Mouse (Mus musculus): ENCODE measurements at regions not wholly inside any gene's neighbourhood (a gene's known extent, or its start where the extent isn't known, plus 50 kb on each side); places are given as distances from the start of the nearest gene placed in this dataset.

DNA sequence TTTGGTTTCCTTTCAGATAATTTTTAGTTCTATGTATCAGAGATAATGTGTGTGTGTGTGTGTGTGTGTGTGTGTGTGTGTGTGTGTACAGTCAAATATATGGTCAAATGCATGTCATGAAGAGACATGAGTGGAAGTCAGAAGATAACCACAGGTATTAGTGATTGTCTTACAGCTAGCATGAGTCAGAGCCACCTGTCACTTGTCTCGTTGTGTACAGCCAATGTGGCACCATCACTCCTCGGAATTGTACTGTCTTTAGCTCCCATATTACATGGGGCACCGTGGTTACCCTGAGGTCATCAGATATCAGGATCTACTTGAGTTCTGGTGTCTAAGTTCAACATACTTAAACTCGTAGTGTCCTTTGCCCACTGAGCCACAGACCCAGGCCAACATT lies 816.0 kb upstream of the Ctnnd2 start:
- no peaks in the 10 kb centered on the region for H3K27me3 ChIP-seq (replicated peaks; ENCODE audit: control insufficient read depth, insufficient read depth, low read length)
- ATAC-seq = no peak
- no peaks in the 10 kb centered on the region for H3K36me3 ChIP-seq (ENCODE audit: control insufficient read depth, insufficient read depth, low read length)
- no peak overlapping the region for H3K4me3 ChIP-seq (ENCODE audit: low read depth, low read length)
- WGBS = 88% methylated on average over 4 of the region's 4 CpGs
- no peak overlapping the region for H3K27ac ChIP-seq (ENCODE audit: low read depth, low read length)
- no peaks in the 10 kb centered on the region for H3K4me1 ChIP-seq (ENCODE audit: control insufficient read depth, insufficient read depth, low read length)
- H3K9ac ChIP-seq (ENCODE audit: low read length) = no peak overlapping the region
- no peak overlapping the region for H3K4me2 ChIP-seq (ENCODE audit: low read length)
- no peak for DNase-seq (ENCODE audit: low spot score)
- H3K9me3 ChIP-seq (replicated peaks; ENCODE audit: control insufficient read depth, low read length) = no peaks in the 10 kb centered on the region

DNA sequence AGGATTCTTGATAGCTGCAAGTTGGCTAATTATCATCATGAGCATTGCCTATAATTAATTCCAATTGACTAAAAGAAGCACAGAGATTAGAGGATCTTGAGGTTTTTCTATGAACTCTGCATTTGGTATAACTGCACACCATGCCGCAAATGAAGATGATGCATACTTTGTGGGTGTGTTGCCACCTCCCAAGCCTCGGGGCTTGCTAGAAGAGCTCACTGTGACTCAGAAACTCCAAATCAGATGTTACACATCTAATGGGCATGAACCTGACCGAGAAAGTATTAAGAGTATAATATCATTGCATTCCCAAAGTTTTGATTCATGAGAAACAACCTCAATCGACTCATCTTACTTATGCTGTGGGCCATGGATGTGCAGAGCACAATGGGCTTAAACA lies 772.5 kb upstream of the Ctnnd2 start:
- DNase-seq (ENCODE audit: low spot score) = no peak
- no peaks in the 10 kb centered on the region for H3K27me3 ChIP-seq (replicated peaks; ENCODE audit: control insufficient read depth, insufficient read depth, low read length)
- ATAC-seq = no peak
- H3K4me1 ChIP-seq (ENCODE audit: control insufficient read depth, insufficient read depth, low read length) = no peaks in the 10 kb centered on the region
- H3K4me3 ChIP-seq (ENCODE audit: low read depth, low read length) = no peak overlapping the region
- no peaks in the 10 kb centered on the region for H3K9me3 ChIP-seq (replicated peaks; ENCODE audit: control insufficient read depth, low read length)
- H3K36me3 ChIP-seq (ENCODE audit: control insufficient read depth, insufficient read depth, low read length) = no peaks in the 10 kb centered on the region
- H3K4me2 ChIP-seq (ENCODE audit: low read length) = no peak overlapping the region
- H3K27ac ChIP-seq (ENCODE audit: low read depth, low read length) = no peak overlapping the region
- 89% methylated on average over 4 of the region's 4 CpGs for WGBS
- H3K9ac ChIP-seq (ENCODE audit: low read length) = no peak overlapping the region

DNA sequence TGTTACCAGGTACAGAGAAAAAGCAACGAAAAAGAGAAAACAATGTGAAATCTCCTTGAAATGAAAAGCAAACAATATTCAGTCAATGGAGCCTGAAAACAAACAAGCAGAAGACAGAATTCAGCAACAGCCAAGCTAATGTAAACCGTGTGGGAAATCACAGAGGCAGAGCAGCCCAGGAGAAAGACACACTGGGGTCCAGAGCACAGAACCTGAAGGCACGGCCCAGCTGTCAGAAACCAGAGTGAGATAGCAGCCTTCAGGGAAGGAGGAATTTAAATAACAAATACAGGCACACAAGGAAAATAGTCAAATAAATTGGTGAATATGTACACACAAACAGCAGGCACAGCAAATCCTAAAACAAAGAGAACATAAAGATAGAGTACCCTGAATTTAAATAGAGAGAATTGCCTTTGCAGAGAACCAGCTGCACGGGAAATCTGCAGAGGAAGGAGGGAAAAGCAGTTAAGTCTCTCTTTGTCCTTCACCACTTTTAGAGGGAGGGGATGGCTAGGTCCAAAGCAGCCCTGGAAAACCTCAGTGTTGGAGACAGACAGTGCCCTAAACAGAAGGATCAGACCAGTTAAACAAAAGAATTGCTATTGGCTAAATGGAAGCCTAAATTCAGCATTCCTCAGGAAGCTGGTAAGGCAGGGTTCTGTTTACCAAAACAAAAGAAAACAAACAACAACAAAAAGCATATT lies 739.2 kb upstream of the Ctnnd2 start:
- Histone ChIP-seq H3K27ac (ENCODE audit: low read depth, low read length) (peak overlapping the region; percentile 39; the same call in 1 of the 2 replicates), H3K9me3 (replicated peaks; ENCODE audit: control insufficient read depth, low read length) (no peaks in the 10 kb centered on the region), H3K4me1 (ENCODE audit: control insufficient read depth, insufficient read depth, low read length) (no peaks in the 10 kb centered on the region; the same call in 1 of the 2 replicates), H3K27me3 (replicated peaks; ENCODE audit: control insufficient read depth, insufficient read depth, low read length) (no peaks in the 10 kb centered on the region), H3K9ac (ENCODE audit: low read length) (no peak overlapping the region), H3K4me3 (ENCODE audit: low read depth, low read length) (no peak overlapping the region), H3K4me2 (ENCODE audit: low read length) (no peak overlapping the region), H3K36me3 (ENCODE audit: control insufficient read depth, insufficient read depth, low read length) (no peaks in the 10 kb centered on the region)
- 17% methylated on average over 4 of the region's 4 CpGs for WGBS
- peak; percentile 38 for DNase-seq (ENCODE audit: low spot score)
- ATAC-seq = peak; percentile 57

DNA sequence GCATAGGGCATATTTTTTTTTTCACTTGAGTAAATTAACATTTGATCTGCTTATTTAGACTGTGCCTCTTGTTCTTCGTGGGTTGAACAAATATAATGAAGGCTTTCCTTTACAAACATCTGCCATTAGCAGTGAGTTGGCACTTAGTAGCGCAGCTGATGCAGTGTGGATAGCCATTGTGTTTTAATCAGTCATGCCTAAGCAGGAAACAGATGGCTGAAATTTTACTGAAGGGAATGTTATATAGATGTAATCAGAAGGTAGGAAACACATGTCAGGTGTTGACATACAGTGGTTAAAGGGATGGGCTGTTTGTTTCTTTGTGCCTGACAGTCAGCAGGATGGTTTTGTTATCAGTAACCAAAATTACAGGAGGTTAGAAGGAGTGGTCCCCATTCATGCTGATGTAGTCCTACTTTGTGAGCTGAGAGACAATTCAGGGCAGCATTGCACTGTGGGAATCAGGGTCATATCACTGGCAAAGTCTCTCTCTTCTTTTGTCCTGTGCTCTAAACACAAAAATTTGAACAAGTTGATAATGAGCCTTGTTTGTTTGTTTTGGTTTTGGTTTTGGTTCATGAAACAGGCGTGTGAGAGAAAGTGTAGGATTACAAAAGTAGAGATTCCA lies 734.6 kb upstream of the Ctnnd2 start:
- no peak overlapping the region for H3K27ac ChIP-seq (ENCODE audit: low read depth, low read length)
- peak; percentile 79 for DNase-seq (ENCODE audit: low spot score)

DNA sequence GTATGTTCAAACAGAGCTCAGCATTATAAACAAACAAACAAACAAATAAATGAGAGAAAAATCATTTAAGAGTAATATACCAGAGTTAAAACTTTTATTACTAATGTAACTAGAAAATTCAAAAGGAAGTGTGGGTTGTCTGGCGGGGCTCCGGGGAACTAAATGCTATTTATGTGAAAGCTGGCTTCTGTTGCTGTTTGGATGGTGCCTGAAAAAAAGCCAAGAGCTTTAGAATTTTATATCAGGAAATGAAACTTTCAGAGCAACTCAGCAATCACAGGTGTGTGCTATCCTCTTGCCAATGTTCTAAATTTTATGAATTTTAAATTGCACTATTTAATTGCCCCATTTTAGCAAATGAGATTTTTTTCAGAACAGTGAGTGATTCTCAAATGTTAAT lies 724.5 kb upstream of the Ctnnd2 start:
- no peak overlapping the region for H3K4me3 ChIP-seq (ENCODE audit: low read depth, low read length)
- WGBS = 83% methylated on average over 2 of the region's 2 CpGs
- DNase-seq (ENCODE audit: low spot score) (no peak), ATAC-seq (no peak)
- H3K9me3 ChIP-seq (replicated peaks; ENCODE audit: control insufficient read depth, low read length) = no peaks in the 10 kb centered on the region
- H3K9ac ChIP-seq (ENCODE audit: low read length) = no peak overlapping the region
- H3K4me1 ChIP-seq (ENCODE audit: control insufficient read depth, insufficient read depth, low read length) = no peaks in the 10 kb centered on the region
- H3K4me2 ChIP-seq (ENCODE audit: low read length) = no peak overlapping the region
- no peaks in the 10 kb centered on the region for H3K27me3 ChIP-seq (replicated peaks; ENCODE audit: control insufficient read depth, insufficient read depth, low read length)
- no peak overlapping the region for H3K27ac ChIP-seq (ENCODE audit: low read depth, low read length)
- H3K36me3 ChIP-seq (ENCODE audit: control insufficient read depth, insufficient read depth, low read length) = no peaks in the 10 kb centered on the region

More for the DNA sequence above, 734.6 kb upstream of the Ctnnd2 start:
- ATAC-seq = peak; percentile 86
- no peaks in the 10 kb centered on the region for H3K9me3 ChIP-seq (replicated peaks; ENCODE audit: control insufficient read depth, low read length)
- no peak overlapping the region for H3K4me3 ChIP-seq (ENCODE audit: low read depth, low read length)
- H3K27me3 ChIP-seq (replicated peaks; ENCODE audit: control insufficient read depth, insufficient read depth, low read length) = no peaks in the 10 kb centered on the region
- no peaks in the 10 kb centered on the region for H3K36me3 ChIP-seq (ENCODE audit: control insufficient read depth, insufficient read depth, low read length)
- 33% methylated on average over 3 of the region's 3 CpGs for WGBS
- no peak overlapping the region for H3K9ac ChIP-seq (ENCODE audit: low read length)
- no peak overlapping the region for H3K4me2 ChIP-seq (ENCODE audit: low read length)
- no peaks in the 10 kb centered on the region; the same call in 1 of the 2 replicates for H3K4me1 ChIP-seq (ENCODE audit: control insufficient read depth, insufficient read depth, low read length)

DNA sequence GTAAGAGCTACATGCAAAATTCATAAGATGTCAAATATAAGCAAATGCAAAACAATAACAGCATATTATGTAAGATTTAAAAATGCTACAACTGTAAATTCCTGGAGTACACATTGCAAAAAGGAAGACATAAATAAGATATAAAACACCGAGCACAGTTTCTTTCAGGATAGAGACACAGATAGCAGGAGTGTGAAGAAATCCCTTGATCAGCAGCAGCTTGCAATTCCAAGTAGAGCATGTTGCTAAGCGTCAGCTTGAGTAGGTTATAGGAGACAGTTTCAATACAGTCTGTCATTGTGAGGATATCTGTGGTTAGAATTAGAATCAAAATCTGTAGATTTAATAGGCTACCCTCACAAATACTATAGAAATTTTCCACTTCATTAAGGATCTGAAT lies 687.3 kb upstream of the Ctnnd2 start:
- no peaks in the 10 kb centered on the region for H3K36me3 ChIP-seq (ENCODE audit: control insufficient read depth, insufficient read depth, low read length)
- no peak overlapping the region for H3K9ac ChIP-seq (ENCODE audit: low read length)
- 71% methylated on average over 2 of the region's 2 CpGs for WGBS
- no peaks in the 10 kb centered on the region for H3K9me3 ChIP-seq (replicated peaks; ENCODE audit: control insufficient read depth, low read length)
- no peak for DNase-seq (ENCODE audit: low spot score)
- H3K4me3 ChIP-seq (ENCODE audit: low read depth, low read length) = no peak overlapping the region
- no peak overlapping the region for H3K4me2 ChIP-seq (ENCODE audit: low read length)
- ATAC-seq = no peak
- H3K27me3 ChIP-seq (replicated peaks; ENCODE audit: control insufficient read depth, insufficient read depth, low read length) = no peaks in the 10 kb centered on the region
- no peak overlapping the region for H3K27ac ChIP-seq (ENCODE audit: low read depth, low read length)
- no peaks in the 10 kb centered on the region for H3K4me1 ChIP-seq (ENCODE audit: control insufficient read depth, insufficient read depth, low read length)

DNA sequence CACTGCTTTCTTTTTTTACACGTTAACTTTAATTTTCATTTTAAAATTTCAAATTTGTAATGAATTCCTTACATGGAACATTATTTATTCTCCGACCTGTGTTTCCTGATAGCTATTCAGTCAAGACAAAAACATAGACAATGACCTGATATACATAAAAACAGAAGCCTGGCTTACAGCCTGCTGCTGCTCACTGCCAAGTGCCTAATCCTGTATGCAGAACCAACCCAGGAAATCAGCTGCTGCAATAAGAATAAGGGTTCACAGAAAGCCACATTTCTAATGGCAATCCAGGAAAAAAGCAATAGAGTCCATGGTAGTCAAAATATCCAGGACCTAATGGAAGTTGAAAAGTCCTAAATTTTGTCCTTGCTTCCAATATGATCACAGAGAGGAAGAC lies 642.4 kb upstream of the Ctnnd2 start:
- H3K36me3 ChIP-seq (ENCODE audit: control insufficient read depth, insufficient read depth, low read length) = no peaks in the 10 kb centered on the region
- no peak overlapping the region for H3K27ac ChIP-seq (ENCODE audit: low read depth, low read length)
- 0 out of 2 replicates have a peak, but pooled peaks cover 3% of the 10 kb centered on the region for H3K4me1 ChIP-seq (ENCODE audit: control insufficient read depth, insufficient read depth, low read length)
- DNase-seq (ENCODE audit: low spot score) (peak; percentile 63), ATAC-seq (no peak)
- 25% methylated on average over 2 of the region's 2 CpGs for WGBS
- H3K9me3 ChIP-seq (replicated peaks; ENCODE audit: control insufficient read depth, low read length) = no peaks in the 10 kb centered on the region
- no peak overlapping the region for H3K9ac ChIP-seq (ENCODE audit: low read length)
- H3K4me2 ChIP-seq (ENCODE audit: low read length) = no peak overlapping the region
- H3K4me3 ChIP-seq (ENCODE audit: low read depth, low read length) = no peak overlapping the region
- H3K27me3 ChIP-seq (replicated peaks; ENCODE audit: control insufficient read depth, insufficient read depth, low read length) = no peaks in the 10 kb centered on the region

DNA sequence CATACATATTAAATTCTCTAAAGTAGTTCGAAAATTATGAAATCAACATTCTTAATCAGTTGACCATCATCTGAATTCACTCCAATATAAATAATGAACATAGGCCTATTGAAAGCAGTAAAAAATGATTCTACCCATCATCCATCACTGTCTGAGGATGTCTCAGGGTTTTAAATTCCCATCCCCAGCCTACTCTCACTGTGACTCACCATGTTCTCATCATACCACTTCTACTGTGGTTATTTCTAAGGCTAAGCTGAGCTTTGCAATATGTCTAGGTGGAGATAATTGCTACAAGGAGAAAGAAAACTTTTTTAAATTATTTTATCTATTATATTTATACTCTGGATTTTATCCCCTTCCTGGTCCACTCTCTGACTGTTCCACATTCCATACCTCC lies 604.0 kb upstream of the Ctnnd2 start:
- H3K9ac ChIP-seq (ENCODE audit: low read length) = no peak overlapping the region
- no peak overlapping the region for H3K27ac ChIP-seq (ENCODE audit: low read depth, low read length)
- H3K4me1 ChIP-seq (ENCODE audit: control insufficient read depth, insufficient read depth, low read length) = no peaks in the 10 kb centered on the region
- H3K36me3 ChIP-seq (ENCODE audit: control insufficient read depth, insufficient read depth, low read length) = no peaks in the 10 kb centered on the region
- 94% methylated on average over 1 of the region's 1 CpGs for WGBS
- no peak for ATAC-seq
- no peak overlapping the region for H3K4me2 ChIP-seq (ENCODE audit: low read length)
- DNase-seq (ENCODE audit: low spot score) = no peak
- no peaks in the 10 kb centered on the region for H3K9me3 ChIP-seq (replicated peaks; ENCODE audit: control insufficient read depth, low read length)
- no peaks in the 10 kb centered on the region for H3K27me3 ChIP-seq (replicated peaks; ENCODE audit: control insufficient read depth, insufficient read depth, low read length)
- no peak overlapping the region for H3K4me3 ChIP-seq (ENCODE audit: low read depth, low read length)

Measured in forebrain, embryonic 14.5 days (tissue).